Mouse (Mus musculus) hindbrain, embryonic 12.5 days (tissue): Measurements from ENCODE around the gene Sp1. TPM values are rescaled to one million over a fixed set of nuclear protein-coding genes. Genes with fewer than 3 reads are reported as not detected.

Experiments
- ATAC-seq: fragments of 200-750 bp; cut with Nextera tagmentation; 2 replicates; pipeline ENCODE4 v1.8.0; 2017; ENCODE audit warnings: moderate TSS enrichment; ENCODE audit not compliant: low FRiP score
- H3K27ac ChIP-seq: fragments of 300-500 bp; sonication (generic); 2 replicates; pipeline ENCODE4 v1.5.1; 2016; ENCODE audit warnings: mild to moderate bottlenecking
- H3K27me3 ChIP-seq: fragments of 300-500 bp; sonication (generic); 2 replicates; pipeline ENCODE4 v1.6.1; 2016; ENCODE audit warnings: mild to moderate bottlenecking
- H3K36me3 ChIP-seq: fragments of 300-500 bp; sonication (generic); 2 replicates; pipeline ENCODE4 v1.6.1; 2016; ENCODE audit warnings: mild to moderate bottlenecking
- H3K4me1 ChIP-seq: fragments of 300-500 bp; sonication (generic); 2 replicates; pipeline ENCODE4 v1.6.1; 2016
- H3K4me2 ChIP-seq: fragments of 300-500 bp; sonication (generic); replicated peaks from 2 replicates; pipeline ENCODE4 v1.6.1; 2016; ENCODE audit warnings: mild to moderate bottlenecking
- H3K4me3 ChIP-seq: fragments of 300-500 bp; sonication (generic); 2 replicates; pipeline ENCODE4 v1.5.1; 2016; ENCODE audit warnings: mild to moderate bottlenecking
- H3K9ac ChIP-seq: fragments of 300-500 bp; sonication (generic); 2 replicates; pipeline ENCODE4 v1.6.1; 2016; ENCODE audit warnings: mild to moderate bottlenecking, moderate library complexity
- H3K9me3 ChIP-seq: fragments of 300-500 bp; sonication (generic); replicated peaks from 2 replicates; pipeline ENCODE4 v1.6.1; 2016; ENCODE audit warnings: mild to moderate bottlenecking
- WGBS: fragments of 180-500 bp; shearing (Covaris S2); methylation state at CpG from one replicate; pipeline ENCODE4 v1.1.7; 2016; 5-methylcytosine and 5-hydroxymethylcytosine counted together
- polyA plus RNA-seq: library from polyadenylated mRNA; unstranded; fragments of >200 nt; fragmentation: Nextera tagmentation; extraction: Ambion mirVana; gene quantifications from 2 replicates; pipeline ENCODE4 v1.2.1, GENCODE M21; 2016

The Sp1 gene
- polyA plus RNA-seq, 1 experiment from 2014 or later, result 9.1 TPM

DNA sequence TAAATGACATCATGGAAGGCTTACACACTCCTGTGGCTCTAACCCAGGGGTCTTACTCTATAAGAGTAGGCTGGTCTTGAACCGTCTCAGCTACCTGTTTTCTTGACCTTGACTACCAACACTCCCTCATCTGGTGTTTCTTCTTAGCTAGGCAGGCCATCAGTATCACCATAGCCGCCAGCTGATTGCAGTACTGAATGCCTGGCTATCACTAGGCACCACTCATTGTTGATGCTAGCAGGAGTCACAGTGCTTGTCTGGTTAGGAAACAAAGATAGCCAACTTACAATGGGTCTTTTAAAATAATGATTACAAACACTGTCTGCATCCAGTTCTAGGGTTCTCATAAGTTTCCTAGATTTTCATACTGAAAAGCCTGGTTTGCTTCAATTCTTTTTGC is 4.7 kb upstream of the Sp1 start:
- 62% methylated on average over 2 of the region's 2 CpGs for WGBS
- H3K9me3 ChIP-seq, result no peaks in the 10 kb centered on the region
- no peak overlapping the region for H3K9ac ChIP-seq
- no peaks in the 10 kb centered on the region for H3K27me3 ChIP-seq
- H3K36me3 ChIP-seq, result no peaks in the 10 kb centered on the region
- no peak overlapping the region for H3K4me2 ChIP-seq
- peaks cover 18% of the 10 kb centered on the region for H3K4me1 ChIP-seq
- no peak overlapping the region for H3K27ac ChIP-seq
- ATAC-seq, result no peak
- no peak overlapping the region for H3K4me3 ChIP-seq

GRCm38 (mm10) chr15:102402210-102402609 is 3.7 kb upstream of the Sp1 start:
- no peak overlapping the region for H3K27ac ChIP-seq
- peaks cover 21% of the 10 kb centered on the region for H3K4me1 ChIP-seq
- H3K27me3 ChIP-seq, result no peaks in the 10 kb centered on the region
- H3K4me2 ChIP-seq, result no peak overlapping the region
- ATAC-seq, result no peak
- no peak overlapping the region for H3K4me3 ChIP-seq
- H3K9me3 ChIP-seq, result no peaks in the 10 kb centered on the region
- H3K36me3 ChIP-seq, result no peaks in the 10 kb centered on the region
- H3K9ac ChIP-seq, result no peak overlapping the region
- WGBS, result 97% methylated on average over 3 of the region's 3 CpGs

DNA sequence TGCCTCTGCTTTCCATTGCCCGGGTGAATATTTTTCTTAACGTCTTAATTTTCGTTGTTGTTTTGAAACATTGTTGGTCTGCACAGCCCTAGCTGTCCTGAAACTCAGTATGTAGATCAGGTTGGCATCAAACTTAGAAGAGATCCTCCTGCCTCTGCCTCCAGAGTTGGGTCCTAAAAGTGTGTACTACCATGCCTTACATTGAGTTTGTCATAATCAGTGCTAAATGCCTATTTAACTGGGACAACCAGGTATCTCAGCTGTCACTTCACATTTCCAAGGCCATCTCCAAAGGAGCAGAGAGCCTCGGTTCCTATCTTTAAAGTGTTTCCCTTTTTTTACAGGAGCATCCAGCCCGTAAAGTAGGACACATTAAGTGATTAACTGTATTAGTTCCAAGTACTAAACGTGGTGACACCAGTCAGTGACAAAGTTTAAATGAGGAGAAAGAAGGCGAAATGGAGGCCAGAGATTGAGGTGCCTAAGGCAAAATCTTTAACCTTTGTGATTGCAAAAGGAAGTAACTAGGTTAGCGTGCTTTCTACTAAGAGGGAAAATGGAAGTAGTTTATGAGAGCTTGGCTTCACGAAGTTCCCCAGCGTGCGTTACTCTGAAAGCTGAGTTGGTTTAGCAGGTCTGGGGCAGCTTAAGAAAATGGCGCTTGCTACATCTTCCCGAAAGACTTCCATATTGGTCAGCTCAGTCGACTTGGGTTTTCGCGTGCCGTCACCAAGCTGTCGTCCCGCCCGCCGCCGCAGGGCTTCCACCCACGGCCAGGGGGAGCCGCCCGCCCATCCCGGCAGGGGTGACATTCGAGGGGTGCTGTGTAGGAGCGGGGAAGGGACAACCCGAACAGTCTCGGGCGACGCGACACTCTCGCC is 1.1 kb upstream of the Sp1 start:
- H3K4me3 ChIP-seq, result peak overlapping the region; percentile 57
- 16% methylated on average over 34 of the region's 34 CpGs for WGBS
- H3K27me3 ChIP-seq, result no peaks in the 10 kb centered on the region
- H3K4me2 ChIP-seq, result peak overlapping the region; percentile 62
- no peaks in the 10 kb centered on the region for H3K9me3 ChIP-seq
- H3K9ac ChIP-seq, result peak overlapping the region; percentile 75
- ATAC-seq, result no peak
- peak overlapping the region; percentile 99 for H3K27ac ChIP-seq
- peaks cover 20% of the 10 kb centered on the region for H3K36me3 ChIP-seq
- H3K4me1 ChIP-seq, result peaks cover 32% of the 10 kb centered on the region

DNA sequence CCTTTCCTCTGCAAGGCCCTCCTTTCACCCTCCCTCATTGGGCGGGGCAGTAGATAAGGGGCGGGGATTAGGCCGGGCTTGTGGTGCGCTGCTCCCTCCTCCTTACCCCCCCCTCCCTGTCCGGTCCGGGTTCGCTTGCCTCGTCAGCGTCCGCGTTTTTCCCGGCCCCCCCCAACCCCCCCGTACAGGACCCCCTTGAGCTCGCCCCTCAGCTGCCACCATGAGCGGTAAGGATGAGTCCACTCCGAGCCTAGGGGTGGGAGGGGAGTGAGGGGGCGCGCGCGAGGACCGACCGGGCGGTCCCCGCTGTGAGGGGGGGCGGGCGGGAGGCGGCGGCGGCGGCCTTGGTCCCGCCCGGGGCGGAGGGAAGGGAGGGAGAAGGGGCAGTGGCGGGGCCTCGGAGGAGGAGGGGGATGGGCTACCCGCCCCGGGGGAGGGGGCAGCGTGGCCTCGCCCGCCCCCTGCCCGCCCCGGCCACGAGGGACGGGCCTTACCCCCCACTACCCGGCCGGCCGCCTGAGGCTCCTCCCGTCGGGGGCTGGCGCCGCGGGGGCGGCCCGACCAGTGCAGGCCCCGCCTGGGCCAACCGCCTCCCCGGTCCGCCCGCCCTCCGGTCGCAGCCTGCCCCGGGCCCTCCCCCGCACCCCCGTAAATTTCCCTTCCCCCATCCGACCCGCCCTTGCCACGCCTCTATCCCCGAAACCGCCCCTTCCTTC is 411 bp downstream of the Sp1 start:
- Histone ChIP-seq H3K9ac (peak overlapping the region; percentile 98), H3K4me1 (peaks cover 43% of the 10 kb centered on the region), H3K36me3 (peaks cover 28% of the 10 kb centered on the region), H3K4me2 (peak overlapping the region; percentile 54), H3K4me3 (peak overlapping the region; percentile 93), H3K27me3 (no peaks in the 10 kb centered on the region), H3K9me3 (no peaks in the 10 kb centered on the region), H3K27ac (peak overlapping the region; percentile 95)
- WGBS, result under 1% methylated on average over 34 of the region's 69 CpGs
- ATAC-seq, result no peak

DNA sequence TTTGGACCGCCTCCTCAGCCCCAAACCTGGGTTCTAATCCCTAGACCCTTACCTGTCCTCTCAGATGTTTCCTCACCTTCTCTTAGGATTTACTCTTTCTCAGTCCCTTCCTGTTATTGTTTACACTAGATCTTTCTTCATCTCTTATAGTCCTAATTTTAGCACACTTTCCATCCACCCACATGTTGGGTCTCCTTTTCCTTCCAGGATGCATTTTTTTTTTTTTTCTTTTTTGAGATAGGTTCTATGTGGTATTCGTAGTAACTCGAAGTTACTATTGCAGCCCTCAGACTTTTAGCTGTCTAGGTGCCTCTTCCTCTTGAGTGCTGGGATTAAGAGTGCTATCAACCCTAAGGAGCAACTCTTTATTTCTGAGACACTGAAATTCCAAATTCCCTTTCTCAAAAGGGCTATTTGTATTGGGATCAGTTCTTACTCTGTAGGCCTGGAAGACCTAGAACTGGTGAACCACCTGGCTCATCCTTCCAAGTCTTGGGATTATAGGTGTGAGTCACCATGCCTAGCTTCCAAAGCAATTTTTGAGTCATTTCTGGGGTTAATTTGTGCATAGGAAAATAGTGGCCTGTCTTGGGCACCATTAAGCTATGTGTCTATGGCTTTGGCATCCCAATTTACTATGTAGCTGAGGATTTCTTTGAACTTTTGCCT is 1.1 kb downstream of the Sp1 start:
- Histone ChIP-seq H3K9me3 (no peaks in the 10 kb centered on the region), H3K27me3 (no peaks in the 10 kb centered on the region), H3K9ac (peak overlapping the region; percentile 98), H3K4me1 (peaks cover 48% of the 10 kb centered on the region), H3K36me3 (peaks cover 34% of the 10 kb centered on the region), H3K4me2 (peak overlapping the region; percentile 54), H3K4me3 (peak overlapping the region; percentile 93), H3K27ac (peak overlapping the region; percentile 95)
- 33% methylated on average over 3 of the region's 3 CpGs for WGBS
- ATAC-seq, result no peak

- peaks cover 48% of the 10 kb centered on the region for H3K4me1 ChIP-seq
- H3K9me3 ChIP-seq, result no peaks in the 10 kb centered on the region
- no peak overlapping the region; the same call in 1 of the 2 replicates for H3K4me2 ChIP-seq
- no peak overlapping the region for H3K27ac ChIP-seq
- ATAC-seq, result no peak
- H3K36me3 ChIP-seq, result peaks cover 43% of the 10 kb centered on the region
- H3K9ac ChIP-seq, result no peak overlapping the region
- WGBS, result 95% methylated on average over 10 of the region's 10 CpGs
- no peak overlapping the region; the same call in 1 of the 2 replicates for H3K4me3 ChIP-seq
- H3K27me3 ChIP-seq, result no peaks in the 10 kb centered on the region
These were observed 2.0 kb downstream of the Sp1 start for GRCm38 (mm10) chr15:102407681-102408557.

- ATAC-seq, result no peak
- H3K27me3 ChIP-seq, result no peaks in the 10 kb centered on the region
- no peak overlapping the region for H3K4me3 ChIP-seq
- WGBS, result 87% methylated on average over 2 of the region's 2 CpGs
- no peaks in the 10 kb centered on the region for H3K9me3 ChIP-seq
- no peak overlapping the region for H3K27ac ChIP-seq
- peaks cover 48% of the 10 kb centered on the region for H3K4me1 ChIP-seq
- no peak overlapping the region for H3K4me2 ChIP-seq
- H3K9ac ChIP-seq, result no peak overlapping the region
- peaks cover 49% of the 10 kb centered on the region for H3K36me3 ChIP-seq
These were observed 2.7 kb downstream of the Sp1 start for GRCm38 (mm10) chr15:102408558-102409130.

GRCm38 (mm10) chr15:102409286-102409685 is 3.3 kb downstream of the Sp1 start:
- no peak for ATAC-seq
- Histone ChIP-seq H3K36me3 (peaks cover 51% of the 10 kb centered on the region), H3K9ac (no peak overlapping the region), H3K4me3 (no peak overlapping the region), H3K27me3 (no peaks in the 10 kb centered on the region), H3K4me1 (peaks cover 50% of the 10 kb centered on the region), H3K4me2 (0 out of 2 replicates have a peak overlapping the region, but pooled peaks have one; percentile 5), H3K27ac (no peak overlapping the region), H3K9me3 (no peaks in the 10 kb centered on the region)
- 96% methylated on average over 3 of the region's 3 CpGs for WGBS

GRCm38 (mm10) chr15:102411077-102411476 is 5.1 kb downstream of the Sp1 start:
- H3K4me1 ChIP-seq, result peaks cover 46% of the 10 kb centered on the region
- 0 out of 2 replicates have a peak overlapping the region, but pooled peaks have one; percentile 31 for H3K4me2 ChIP-seq
- 97% methylated on average over 1 of the region's 1 CpGs for WGBS
- no peaks in the 10 kb centered on the region for H3K9me3 ChIP-seq
- H3K27ac ChIP-seq, result no peak overlapping the region
- H3K27me3 ChIP-seq, result no peaks in the 10 kb centered on the region
- H3K36me3 ChIP-seq, result peaks cover 53% of the 10 kb centered on the region
- no peak overlapping the region for H3K9ac ChIP-seq
- ATAC-seq, result no peak
- H3K4me3 ChIP-seq, result no peak overlapping the region

DNA sequence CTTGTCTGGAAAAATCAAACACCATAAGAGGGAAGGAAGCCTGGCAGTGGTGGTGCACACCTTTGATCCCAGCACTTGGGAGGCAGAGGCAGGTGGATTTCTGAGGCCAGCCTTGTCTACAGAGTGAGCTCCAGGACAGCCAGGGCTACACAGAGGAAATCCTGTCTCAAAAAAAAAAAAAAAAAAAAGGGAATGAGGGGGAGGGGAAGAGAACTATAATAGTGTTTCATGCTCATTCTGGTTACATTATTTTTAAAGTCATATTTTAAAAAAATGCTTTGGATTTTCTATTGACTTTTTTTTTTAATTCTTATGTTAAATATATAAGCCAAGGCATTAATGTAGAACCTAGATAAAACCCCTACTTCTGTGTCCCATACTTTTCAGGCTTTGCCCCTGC is 7.7 kb downstream of the Sp1 start:
- peaks cover 49% of the 10 kb centered on the region for H3K36me3 ChIP-seq
- H3K27me3 ChIP-seq, result no peaks in the 10 kb centered on the region
- H3K9ac ChIP-seq, result no peak overlapping the region
- no peak overlapping the region for H3K4me2 ChIP-seq
- H3K27ac ChIP-seq, result no peak overlapping the region
- peaks cover 30% of the 10 kb centered on the region for H3K4me1 ChIP-seq
- no peak overlapping the region for H3K4me3 ChIP-seq
- no peaks in the 10 kb centered on the region for H3K9me3 ChIP-seq
- no peak for ATAC-seq

DNA sequence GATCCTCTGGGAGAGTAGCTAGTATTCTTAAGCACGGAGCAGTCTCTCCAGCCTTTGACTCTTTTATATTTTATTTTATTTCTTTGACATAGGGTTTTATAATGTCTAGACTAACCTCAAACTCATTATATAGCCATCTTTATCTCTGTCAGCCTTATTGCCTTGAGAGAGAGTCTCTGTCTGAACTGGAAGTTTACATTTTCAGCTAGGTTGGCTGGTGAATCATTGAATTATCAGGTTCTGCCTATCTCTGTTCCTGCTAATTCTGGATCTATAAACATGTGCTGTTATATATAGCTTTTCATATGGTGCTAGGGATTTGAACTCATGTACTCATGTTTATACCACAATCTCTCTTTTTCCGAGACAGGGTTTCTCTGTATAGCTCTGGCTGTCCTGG is 11.6 kb downstream of the Sp1 start:
- H3K4me2 ChIP-seq, result no peak overlapping the region
- H3K36me3 ChIP-seq, result peaks cover 27% of the 10 kb centered on the region
- H3K4me1 ChIP-seq, result 0 out of 2 replicates have a peak, but pooled peaks cover 2% of the 10 kb centered on the region
- 95% methylated on average over 2 of the region's 2 CpGs for WGBS
- H3K4me3 ChIP-seq, result no peak overlapping the region
- ATAC-seq, result no peak
- no peak overlapping the region for H3K9ac ChIP-seq
- H3K9me3 ChIP-seq, result no peaks in the 10 kb centered on the region
- H3K27ac ChIP-seq, result no peak overlapping the region
- H3K27me3 ChIP-seq, result no peaks in the 10 kb centered on the region
